Mouse (Mus musculus) midbrain, embryonic 16.5 days (tissue): ENCODE results near the gene Flad1. TPM values are rescaled to one million over a fixed set of nuclear protein-coding genes. Genes with fewer than 3 reads are reported as not detected.

Experiments used
- ATAC-seq: fragments of 200-750 bp; cut with Nextera tagmentation; 2 replicates; pipeline ENCODE4 v1.8.0; 2017; ENCODE audit warnings: moderate TSS enrichment
- H3K27ac ChIP-seq: fragments of 300-500 bp; sonication (generic); 2 replicates; pipeline ENCODE4 v1.5.1; 2014; ENCODE audit warnings: mild to moderate bottlenecking, low read length, mixed read lengths
- H3K27me3 ChIP-seq: fragments of 300-500 bp; sonication (generic); 2 replicates; pipeline ENCODE4 v1.6.1; 2014; ENCODE audit warnings: low read depth, low read length, mixed read lengths; ENCODE audit not compliant: control insufficient read depth, insufficient read depth
- H3K36me3 ChIP-seq: fragments of 300-500 bp; sonication (generic); 2 replicates; pipeline ENCODE4 v1.6.1; 2014; ENCODE audit warnings: mild to moderate bottlenecking, low read length, moderate library complexity, mixed read lengths; ENCODE audit not compliant: control insufficient read depth, insufficient read depth
- H3K4me1 ChIP-seq: fragments of 300-500 bp; sonication (generic); 2 replicates; pipeline ENCODE4 v1.6.1; 2014; ENCODE audit warnings: mild to moderate bottlenecking, low read length, mixed read lengths; ENCODE audit not compliant: control insufficient read depth, insufficient read depth
- H3K4me2 ChIP-seq: fragments of 300-500 bp; sonication (generic); 2 replicates; pipeline ENCODE4 v1.6.1; 2014; ENCODE audit warnings: mild to moderate bottlenecking, low read length, mixed read lengths
- H3K4me3 ChIP-seq: fragments of 300-500 bp; sonication (generic); 2 replicates; pipeline ENCODE4 v1.5.1; 2014; ENCODE audit warnings: low read depth, mild to moderate bottlenecking, low read length, moderate library complexity, mixed read lengths
- H3K9ac ChIP-seq: fragments of 300-500 bp; sonication (generic); 2 replicates; pipeline ENCODE4 v1.6.1; 2014; ENCODE audit warnings: low read depth, low read length, mixed read lengths
- H3K9me3 ChIP-seq: fragments of 300-500 bp; sonication (generic); replicated peaks from 2 replicates; pipeline ENCODE4 v1.6.1; 2014; ENCODE audit warnings: mild to moderate bottlenecking, low read length, mixed read lengths; ENCODE audit not compliant: control insufficient read depth, poor library complexity, severe bottlenecking
- WGBS: fragments of 180-500 bp; shearing (Covaris S2); extraction: QIAGEN DNeasy Blood & Tissue Kit; methylation state at CpG from one replicate; pipeline ENCODE4 v1.1.7; 2014; 5-methylcytosine and 5-hydroxymethylcytosine counted together
- polyA plus RNA-seq: library from polyadenylated mRNA; unstranded; fragments of >200 nt; fragmentation: Nextera tagmentation; extraction: Ambion mirVana; gene quantifications from 2 replicates; pipeline ENCODE4 v1.2.1, GENCODE M21; 2015

Flad1 gene
- polyA plus RNA-seq, 1 experiment from 2014 or later: 39.1 TPM

DNA sequence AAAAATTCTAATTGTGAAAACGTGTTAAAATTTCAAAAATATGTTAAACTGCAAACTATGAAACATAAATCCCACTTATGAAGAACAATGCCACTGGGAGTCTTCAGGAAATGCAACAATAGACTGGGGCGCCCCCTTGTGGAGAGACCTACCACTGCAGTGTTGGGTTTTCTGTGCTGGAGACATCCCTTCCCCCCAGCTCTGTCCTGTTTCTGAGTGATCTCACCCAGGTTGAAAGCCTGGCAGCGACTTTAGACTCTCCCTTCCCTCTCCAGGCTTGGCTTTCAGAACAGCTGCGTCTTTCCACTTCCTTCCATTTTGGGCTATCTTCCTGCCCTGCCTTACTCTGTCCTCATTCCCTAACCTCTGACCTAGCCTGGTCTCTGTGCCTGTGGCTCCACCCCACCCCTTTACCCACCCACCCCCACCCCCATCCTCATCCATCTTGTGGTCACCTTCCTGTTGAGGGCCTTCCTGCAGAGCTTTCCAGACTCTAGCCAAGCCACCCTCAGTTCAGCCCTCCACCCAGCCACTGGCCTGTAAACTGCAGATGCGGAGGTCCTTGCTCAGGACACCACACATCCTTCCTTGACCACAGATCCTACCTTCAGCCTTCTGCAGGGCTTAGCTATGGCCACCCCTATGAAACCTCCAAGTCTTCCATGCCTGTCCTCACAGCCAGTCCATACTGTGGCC lies 56.7 kb downstream of the Flad1 start:
- WGBS: 20% methylated on average over 5 of the region's 5 CpGs
- Histone ChIP-seq H3K27me3 (peaks cover 3% of the 10 kb centered on the region; the same call in 1 of the 2 replicates), H3K4me1 (peaks cover 8% of the 10 kb centered on the region; the same call in 1 of the 2 replicates), H3K27ac (no peak overlapping the region), H3K9me3 (no peaks in the 10 kb centered on the region), H3K4me3 (no peak overlapping the region), H3K4me2 (no peak overlapping the region), H3K36me3 (no peaks in the 10 kb centered on the region), H3K9ac (no peak overlapping the region)
- ATAC-seq: no peak

DNA sequence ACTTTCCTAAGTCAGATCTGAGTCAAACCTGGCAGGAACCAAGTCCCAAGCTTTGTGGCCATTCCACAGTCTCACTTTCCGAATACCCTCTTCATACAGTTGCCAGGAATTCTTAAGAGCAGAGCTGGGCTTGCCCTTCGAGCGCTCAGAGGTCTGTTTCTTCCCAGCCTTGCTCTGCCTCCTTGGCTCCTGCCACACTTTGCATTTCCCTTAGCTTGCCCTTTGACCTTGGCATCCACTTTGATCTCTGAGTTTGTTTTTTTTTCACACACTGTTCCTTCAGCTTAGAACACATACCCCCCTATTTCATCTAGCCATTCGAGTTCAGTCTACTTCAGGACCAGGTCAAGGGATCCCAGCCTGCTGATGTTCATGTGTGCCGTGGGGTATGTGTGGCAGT lies 60.4 kb downstream of the Flad1 start:
- Histone ChIP-seq H3K4me3 (no peak overlapping the region), H3K4me2 (no peak overlapping the region), H3K9ac (no peak overlapping the region), H3K36me3 (no peaks in the 10 kb centered on the region), H3K27me3 (peaks cover 3% of the 10 kb centered on the region; the same call in 1 of the 2 replicates), H3K4me1 (peaks cover 14% of the 10 kb centered on the region; the same call in 1 of the 2 replicates), H3K9me3 (no peaks in the 10 kb centered on the region), H3K27ac (no peak overlapping the region)
- 71% methylated on average over 5 of the region's 5 CpGs for WGBS
- ATAC-seq: no peak

Other genes starting within 250 kb of the Flad1 start
- 15.9 and 19.7 TPM in 2 replicates for gene Clk2, start 247.1 kb downstream of the Flad1 start, polyA plus RNA-seq
- 145 and 152 TPM in 2 replicates for gene Scamp3, start 234.4 kb downstream of the Flad1 start, polyA plus RNA-seq
- 31.8 and 33.6 TPM in 2 replicates for gene Fam189b, start 228.7 kb downstream of the Flad1 start, polyA plus RNA-seq
- gene Gba, start 208.9 kb downstream of the Flad1 start, polyA plus RNA-seq: 46.4 and 49.0 TPM in 2 replicates
- gene Thbs3, start 196.7 kb downstream of the Flad1 start, polyA plus RNA-seq: 52.2 and 53.6 TPM in 2 replicates
- 145 and 150 TPM in 2 replicates for gene Mtx1, start 184.8 kb downstream of the Flad1 start, polyA plus RNA-seq
- 0.57 and 1.5 TPM in 2 replicates for gene Muc1, start 182.8 kb downstream of the Flad1 start, polyA plus RNA-seq
- 195 TPM in 2 replicates for gene Krtcap2, start 165.9 kb downstream of the Flad1 start, polyA plus RNA-seq
- gene Trim46, start 165.6 kb downstream of the Flad1 start, polyA plus RNA-seq: 90.3 and 91.2 TPM in 2 replicates
- 60.4 and 64.5 TPM in 2 replicates for gene Dpm3, start 152.5 kb downstream of the Flad1 start, polyA plus RNA-seq
- gene Slc50a1, start 141.3 kb downstream of the Flad1 start, polyA plus RNA-seq: 40.2 and 41.3 TPM in 2 replicates
- 6.8 and 7.4 TPM in 2 replicates for gene Efna1, start 130.7 kb downstream of the Flad1 start, polyA plus RNA-seq
- 40.5 and 59.0 TPM in 2 replicates for gene Efna3, start 88.9 kb downstream of the Flad1 start, polyA plus RNA-seq
- 3.7 and 4.2 TPM in 2 replicates for gene Efna4, start 73.8 kb downstream of the Flad1 start, polyA plus RNA-seq
- 60.6 and 78.2 TPM in 2 replicates for gene Adam15, start 61.9 kb downstream of the Flad1 start, polyA plus RNA-seq
- 0.09 and 0.25 TPM in 2 replicates for gene Dcst2, start 49.9 kb downstream of the Flad1 start, polyA plus RNA-seq
- 0.96 and 0.98 TPM in 2 replicates for gene Dcst1, start 46.6 kb downstream of the Flad1 start, polyA plus RNA-seq
- 0.49 and 0.61 TPM in 2 replicates for gene Zbtb7b, start 17.1 kb downstream of the Flad1 start, polyA plus RNA-seq
- 1.4 TPM in 1 of 2 replicates, not detected in the other for gene Lenep, start 9.1 kb downstream of the Flad1 start, polyA plus RNA-seq
- gene Cks1b, start 6.5 kb upstream of the Flad1 start, polyA plus RNA-seq: 77.1 and 86.2 TPM in 2 replicates
- gene Shc1, start 6.6 kb upstream of the Flad1 start, polyA plus RNA-seq: 13.2 and 14.9 TPM in 2 replicates
- gene Pygo2, start 18.3 kb upstream of the Flad1 start, polyA plus RNA-seq: 47.6 and 48.7 TPM in 2 replicates
- 14.4 and 18.5 TPM in 2 replicates for gene Pbxip1, start 24.8 kb upstream of the Flad1 start, polyA plus RNA-seq
- gene Pmvk, start 42.7 kb upstream of the Flad1 start, polyA plus RNA-seq: 129 and 142 TPM in 2 replicates
- 9.2 and 10.0 TPM in 2 replicates for gene Kcnn3, start 108.3 kb upstream of the Flad1 start, polyA plus RNA-seq